Mouse (Mus musculus) gastrocnemius, adult 18-20 months (tissue): ENCODE results near the gene Trim24. TPM values are rescaled to one million over a fixed set of nuclear protein-coding genes. Genes with fewer than 3 reads are reported as not detected.
"Not testable (repeated sequence)": the region's sequence is repeated elsewhere in the genome, so short reads cannot be mapped to it uniquely, and the experiment has no call there.

Source experiments
- DNase-seq: peaks from one replicate; pipeline ENCODE4 v3.0.0; 2021; ENCODE audit warnings: low spot score
- long read RNA-seq, 2 experiments: library from polyadenylated mRNA; stranded (forward); transcript quantifications; one replicate each; pipeline ENCODE4 v2.0.0; 2021
- total RNA-seq, 2 experiments: library from RNA; stranded (reverse); gene quantifications; 2 replicates each; pipeline ENCODE4 v1.2.3; 2021

The Trim24 gene
- total RNA-seq: 10 to 100 TPM; 38.6 to 39.2 TPM
- long read RNA-seq, experiment 1, full-length matches to known transcripts: 41 of 58 reads
- long read RNA-seq, experiment 1, partial matches to known transcripts: 12 of 58 reads
- long read RNA-seq, experiment 1, other reads (novel, unspliced or antisense): 5 of 58 reads
- long read RNA-seq, experiment 2, full-length matches to known transcripts: 33 of 51 reads
- long read RNA-seq, experiment 2, partial matches to known transcripts: 11 of 51 reads
- long read RNA-seq, experiment 2, other reads (novel, unspliced or antisense): 7 of 51 reads

DNA sequence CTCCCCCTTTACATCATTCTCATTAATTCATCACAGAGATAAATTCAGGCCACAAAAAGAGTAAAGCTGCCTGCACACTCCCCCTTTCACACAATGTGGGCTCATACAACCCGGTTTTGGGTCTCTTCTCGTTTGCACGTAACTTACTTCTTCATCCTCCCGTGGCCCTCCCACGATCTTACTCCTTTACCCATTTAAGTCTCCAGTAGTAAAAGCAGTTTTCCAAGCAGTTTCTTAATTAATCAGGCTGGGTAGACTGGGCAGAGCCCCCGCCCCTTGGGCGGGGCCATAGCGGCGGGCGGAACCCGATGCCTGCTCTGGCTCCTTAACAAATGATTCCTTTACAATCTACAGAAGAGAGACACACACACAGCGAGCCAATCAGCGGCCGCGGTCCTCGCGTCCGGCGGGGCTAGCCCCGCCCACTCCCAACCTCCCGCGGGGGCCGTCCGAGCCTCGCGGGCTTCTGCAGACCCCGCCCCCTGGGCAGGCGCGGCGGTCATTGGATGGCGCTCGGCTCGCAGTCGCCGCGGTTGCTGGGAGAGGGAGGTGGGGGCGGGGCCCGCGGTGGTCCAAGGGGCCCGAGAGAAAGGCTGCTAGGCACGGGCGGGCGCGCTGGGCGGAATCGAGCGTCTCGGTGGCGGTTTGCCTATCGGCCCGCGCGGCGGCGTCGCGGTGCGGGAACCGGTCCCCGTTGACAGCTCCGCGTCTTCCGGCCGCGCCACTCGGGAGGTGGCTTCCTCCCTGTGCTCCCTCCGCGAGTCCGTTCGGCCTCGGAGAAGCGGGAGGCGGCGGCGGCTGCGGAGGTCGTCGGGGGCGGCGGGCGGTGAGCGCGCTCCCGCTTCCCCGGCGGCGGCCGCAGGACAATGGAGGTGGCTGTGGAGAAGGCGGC is at the start of gene Trim24:
Trim24 (plus strand) TSS at position 567 of the 892 bp plus-strand sequence.
- peak; percentile 93 for DNase-seq

DNA sequence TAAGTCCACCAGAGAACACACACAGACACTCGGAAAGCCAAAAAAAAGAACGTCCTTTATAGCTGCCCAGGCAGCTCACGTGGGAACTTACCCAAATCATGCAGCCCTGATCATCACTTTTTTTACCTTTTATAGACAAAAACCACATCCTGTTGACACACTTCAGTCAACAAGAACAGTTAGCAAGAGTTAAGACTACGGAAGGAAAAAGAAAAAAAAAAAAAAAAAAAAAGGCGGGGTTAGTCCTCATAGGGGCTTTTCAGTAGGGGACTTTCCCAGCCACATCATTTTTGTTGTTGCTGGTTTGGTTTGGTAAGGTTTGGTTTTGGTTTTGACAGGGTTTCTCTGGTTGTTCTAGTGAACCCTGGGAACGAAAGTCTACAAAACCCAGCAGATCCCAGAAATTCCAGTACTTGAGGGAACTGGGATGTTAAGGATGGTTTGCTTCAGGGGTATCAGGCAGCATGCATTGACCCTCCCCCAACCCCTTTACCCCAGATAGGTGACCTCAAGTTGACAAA is 49.0 kb upstream of the Trim24 start:
- DNase-seq: no peak

DNA sequence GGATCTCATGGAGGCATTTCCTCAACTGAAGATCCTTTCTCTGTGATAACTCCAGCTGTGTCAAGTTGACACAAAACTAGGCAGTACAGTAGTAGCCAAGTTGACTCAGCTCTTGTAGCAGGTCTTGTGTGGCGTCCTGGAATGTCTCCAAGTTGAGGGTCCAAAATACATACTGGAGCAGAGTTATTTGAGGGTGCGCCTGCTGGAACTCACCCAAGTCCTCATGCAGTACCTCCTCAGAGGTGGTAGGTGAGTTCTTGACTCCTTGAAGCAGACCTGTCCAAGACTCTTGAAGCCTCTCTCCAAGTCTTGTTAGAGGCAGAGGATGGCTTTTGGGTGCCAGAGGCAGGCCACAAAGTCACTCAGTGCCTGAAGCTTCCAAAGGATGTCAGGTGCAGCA is 48.2 kb upstream of the Trim24 start:
- no peak for DNase-seq

DNA sequence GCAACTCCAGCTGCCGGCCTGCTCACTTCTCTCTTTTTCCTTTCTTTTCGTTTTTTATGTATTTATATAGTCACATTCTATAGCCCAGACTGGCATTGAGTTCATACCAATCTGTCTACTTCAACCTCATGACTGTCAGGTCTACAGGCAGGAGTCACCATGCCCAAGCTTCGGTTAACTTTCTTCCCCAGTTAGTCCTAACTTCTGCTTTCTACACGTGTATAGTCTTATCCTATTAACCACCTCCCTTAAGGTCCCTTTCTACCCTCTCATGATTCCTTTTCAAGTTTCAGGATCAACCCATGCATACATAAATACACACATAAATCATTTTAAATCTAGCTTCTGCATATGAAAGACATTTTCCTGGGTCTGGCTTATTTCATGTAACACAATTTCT is 46.9 kb upstream of the Trim24 start:
- DNase-seq: no peak

DNA sequence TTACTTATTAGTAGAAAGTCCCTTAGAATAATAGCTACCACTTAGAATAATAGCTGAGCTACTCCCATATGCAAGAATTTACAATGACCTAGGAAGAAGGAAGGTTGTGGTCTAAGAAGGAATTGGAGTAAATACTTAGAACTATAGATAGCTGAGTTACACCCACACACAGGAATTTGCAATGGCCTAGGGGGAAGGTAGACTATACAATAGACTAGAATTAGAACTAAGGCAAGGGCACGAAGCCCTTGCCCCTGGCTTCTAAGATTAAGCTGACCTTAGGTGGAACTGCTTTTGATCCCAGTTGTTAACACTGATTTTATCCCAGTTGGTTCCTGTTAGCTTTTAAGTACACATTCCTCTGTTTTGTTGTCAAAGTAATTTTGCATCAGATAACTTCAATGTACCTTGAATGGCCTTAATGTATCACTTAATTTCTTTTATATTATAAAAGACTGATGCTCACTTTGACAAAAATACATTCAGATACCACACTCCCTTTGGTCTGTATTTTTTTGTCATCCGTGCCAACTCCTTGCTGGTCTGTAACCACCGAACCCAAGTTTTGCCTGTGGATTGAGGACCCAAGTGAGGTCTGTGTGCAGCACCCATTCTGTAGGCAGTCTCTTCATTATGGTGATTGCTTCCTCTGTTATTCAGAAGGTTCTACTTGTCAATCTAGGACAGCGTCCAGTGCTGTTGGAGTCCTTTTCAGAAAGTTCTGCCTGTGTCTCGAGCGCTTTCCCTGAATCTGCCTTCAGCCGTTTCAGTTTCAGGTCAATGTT is 45.1 kb upstream of the Trim24 start:
- not testable (repeated sequence) for DNase-seq

DNA sequence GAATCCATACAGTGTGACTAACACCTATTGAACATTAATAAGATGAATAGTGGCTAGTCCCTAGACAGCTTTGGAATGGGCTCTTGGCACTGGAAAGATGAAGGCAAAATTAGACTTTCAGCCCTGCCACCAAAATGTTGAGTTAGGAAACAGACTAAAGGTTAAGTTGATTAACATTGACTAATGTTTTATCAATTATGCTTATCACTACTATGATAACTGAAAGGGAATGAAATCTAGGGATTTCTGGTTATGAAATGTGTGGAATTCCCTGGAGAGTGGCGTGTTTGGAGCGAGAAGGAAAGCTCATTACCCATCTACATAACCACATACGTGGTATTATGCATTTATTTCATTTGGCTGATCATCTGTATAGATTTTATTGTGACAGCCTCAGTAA is 41.7 kb upstream of the Trim24 start:
- DNase-seq: no peak

DNA sequence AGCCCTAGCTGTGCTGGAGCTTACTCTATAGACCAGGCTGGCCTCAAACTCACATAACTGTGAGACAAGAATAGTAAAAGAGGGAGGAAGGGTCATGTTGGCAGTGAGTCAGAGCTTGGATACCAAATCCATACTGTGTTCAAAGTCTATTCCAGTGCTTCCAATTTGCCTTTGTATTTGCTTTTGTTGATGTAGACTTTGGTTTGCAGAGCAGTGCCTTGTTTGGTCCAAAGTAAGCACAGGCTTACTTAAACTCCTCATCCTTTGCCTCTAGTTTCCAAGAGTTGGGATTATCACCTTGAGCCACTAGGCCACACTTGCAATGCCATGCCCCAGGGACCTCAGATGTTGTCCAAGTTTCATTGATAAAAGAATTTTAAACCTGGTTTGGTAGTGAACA is 41.0 kb upstream of the Trim24 start:
- DNase-seq: no peak

DNA sequence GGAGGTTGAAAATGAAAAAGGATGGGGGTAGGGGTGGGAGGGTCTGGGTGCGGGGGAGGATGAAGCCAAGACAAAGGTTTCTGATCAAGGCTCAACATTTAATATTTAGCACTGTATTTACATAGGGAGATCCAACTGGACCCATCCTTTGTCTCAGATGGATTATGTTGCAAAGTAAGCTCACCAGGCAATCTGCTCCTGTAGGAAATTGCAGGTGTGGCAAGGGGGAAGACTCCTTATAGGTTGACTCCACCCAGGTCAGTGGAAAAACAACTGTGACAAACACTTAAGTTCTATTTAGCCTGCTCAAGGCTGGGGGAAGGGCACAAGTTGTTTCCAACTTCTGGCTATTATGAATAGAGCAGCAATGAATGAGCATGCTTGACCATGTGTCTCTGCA is 36.9 kb upstream of the Trim24 start:
- DNase-seq: no peak

DNA sequence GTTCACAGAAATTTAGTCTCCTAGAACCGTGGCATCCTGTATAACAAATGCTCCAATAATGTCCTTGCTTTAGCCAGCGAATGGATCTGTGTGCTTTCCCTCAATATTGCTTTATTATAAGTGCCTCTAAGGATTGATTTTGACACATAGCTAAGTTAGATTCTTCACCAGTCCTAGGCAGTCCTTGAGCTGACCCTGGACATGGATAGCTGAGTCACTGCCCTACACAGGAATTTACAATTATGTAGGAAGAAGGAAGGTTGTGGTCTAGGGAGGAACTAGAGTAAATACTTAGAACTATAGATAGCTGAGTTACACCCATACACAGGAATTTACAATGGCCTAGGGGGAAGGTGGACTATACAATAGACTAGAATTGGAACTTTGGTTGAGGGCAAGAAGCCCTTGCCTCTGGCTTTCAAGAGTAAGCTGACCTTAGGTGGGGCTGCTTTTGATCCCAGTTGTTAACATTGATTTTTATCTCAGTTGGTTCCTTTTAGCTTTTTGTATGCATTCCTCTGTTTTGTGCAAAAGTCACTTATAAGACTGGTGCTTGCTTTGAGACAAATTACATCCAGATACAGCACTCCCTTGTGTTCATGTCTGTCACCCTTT is 33.6 kb upstream of the Trim24 start:
- DNase-seq: not testable (repeated sequence)

DNA sequence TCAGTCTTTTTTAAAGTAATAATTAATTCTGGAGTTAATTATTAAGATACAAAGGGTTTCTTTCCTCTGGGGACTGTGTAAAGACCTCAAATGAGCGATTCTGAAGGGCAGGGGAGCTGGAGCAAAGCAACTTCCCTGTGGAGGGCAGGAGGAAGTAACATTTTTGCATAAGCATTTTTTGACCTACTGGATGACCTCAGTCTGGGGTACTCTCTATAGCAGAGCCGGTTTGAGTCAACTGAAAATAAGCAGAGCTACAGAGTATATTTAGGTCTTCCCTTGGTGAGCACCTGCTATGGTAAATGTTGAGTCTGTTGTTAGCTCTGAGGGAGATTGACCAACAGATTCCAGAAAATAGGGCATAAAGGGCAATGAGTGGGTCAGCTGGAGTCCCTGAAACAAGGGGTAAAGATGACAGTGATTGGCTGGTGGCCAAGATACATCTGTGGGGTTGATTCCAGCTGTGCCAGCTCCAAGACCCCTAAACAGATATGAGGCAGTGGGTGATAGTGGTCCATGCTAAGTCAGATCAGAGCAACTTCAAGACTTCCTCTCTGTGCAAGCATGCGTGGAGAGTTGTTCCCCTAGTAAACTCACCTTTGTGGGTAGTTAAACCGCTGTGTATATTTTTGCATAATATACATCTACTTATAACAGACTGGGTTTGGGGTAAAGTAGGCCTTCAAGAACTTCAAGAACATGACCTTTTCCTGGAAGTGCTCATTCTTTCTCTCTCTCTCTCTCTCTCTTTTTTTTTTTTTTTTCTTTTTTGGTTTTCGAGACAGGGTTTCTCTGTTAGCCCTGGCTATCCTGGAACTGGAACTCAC is 27.6 kb upstream of the Trim24 start:
- no peak for DNase-seq

DNA sequence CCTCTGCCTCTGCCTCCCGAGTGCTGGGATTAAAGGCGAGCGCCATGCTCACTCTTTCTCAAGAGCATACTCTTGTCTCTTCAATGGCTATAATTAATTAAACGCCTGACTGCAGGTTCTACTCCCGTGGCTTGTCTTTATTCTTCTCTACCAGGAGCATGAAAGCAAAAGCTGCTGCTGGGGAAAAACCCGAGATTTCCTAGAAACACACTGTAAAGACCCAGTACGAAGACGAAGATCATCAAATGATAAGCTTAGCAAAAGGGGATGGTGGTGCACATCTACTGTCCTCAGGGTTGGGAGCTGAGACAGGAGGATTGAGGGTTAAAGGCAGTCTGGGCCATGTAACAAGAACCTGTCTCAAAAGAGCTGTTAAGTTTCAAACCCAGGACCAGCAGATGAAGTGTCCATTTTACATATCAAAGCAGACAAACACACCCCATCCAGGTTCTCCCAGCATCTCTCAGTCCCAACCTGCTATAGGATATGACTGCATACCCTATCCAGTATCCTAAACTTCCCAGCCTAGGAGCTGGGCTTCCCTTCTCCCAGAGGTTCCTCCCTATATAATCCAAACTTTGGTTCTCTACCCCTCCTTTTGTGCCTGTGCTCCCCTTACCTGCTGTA is 26.9 kb upstream of the Trim24 start:
- DNase-seq: no peak

DNA sequence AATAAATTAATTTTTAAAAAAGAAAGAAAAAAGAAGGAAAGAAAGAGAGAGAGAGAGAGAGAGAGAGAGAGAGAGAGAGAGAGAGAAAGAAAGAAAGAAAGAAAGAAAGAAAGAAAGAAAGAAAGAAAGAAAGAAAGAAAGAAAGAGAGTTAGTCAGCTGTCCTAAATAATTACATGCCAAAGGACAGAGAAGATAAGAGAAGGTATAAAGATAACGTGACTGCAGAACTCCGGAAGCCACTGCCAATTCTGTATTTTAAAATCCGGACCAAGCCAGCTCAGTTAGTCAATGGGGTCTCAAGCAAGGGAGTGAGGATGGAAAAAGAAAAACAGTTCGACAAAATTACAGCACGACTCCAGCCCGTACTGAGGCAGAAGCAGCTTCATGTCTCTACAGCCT is 25.7 kb upstream of the Trim24 start:
- DNase-seq: not testable (repeated sequence)

DNA sequence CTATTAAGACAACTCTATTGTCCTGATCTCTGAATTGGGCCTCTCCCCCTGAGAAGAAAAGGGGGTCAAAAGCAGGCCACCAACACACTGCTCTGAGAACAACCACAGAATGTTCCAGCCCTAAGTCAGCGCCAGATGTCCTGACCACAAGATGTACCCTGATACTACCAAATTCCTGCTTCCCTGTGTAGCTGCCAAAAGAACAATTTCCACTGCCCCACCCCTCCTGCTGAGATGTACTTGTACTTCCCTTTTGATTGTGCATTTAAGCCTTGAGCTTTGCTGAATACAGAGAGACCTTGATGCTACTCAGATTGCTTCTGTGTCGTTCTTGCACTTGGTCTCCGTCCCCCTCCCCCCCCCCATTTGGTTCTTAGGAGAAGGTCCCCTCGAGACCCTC is 23.1 kb upstream of the Trim24 start:
- DNase-seq: not testable (repeated sequence)

DNA sequence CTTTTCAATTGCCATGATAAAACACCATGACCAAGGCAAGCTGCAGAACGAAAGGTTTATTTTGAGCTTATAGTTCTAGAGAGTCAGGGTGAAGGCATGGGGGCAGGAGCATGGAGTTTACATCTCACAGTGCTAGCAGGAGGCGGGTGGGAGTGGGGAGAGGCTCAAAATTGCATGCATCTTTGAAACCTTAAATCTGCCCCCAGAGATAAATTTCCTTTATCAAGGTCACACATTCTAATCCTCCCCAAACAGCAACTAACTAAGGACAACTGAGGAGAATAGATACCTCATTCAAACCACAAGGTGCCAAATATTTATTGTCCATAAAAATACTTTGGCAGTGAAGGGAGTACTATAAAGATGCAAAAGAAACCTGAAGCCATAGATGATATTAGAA is 19.3 kb upstream of the Trim24 start:
- no peak for DNase-seq

DNA sequence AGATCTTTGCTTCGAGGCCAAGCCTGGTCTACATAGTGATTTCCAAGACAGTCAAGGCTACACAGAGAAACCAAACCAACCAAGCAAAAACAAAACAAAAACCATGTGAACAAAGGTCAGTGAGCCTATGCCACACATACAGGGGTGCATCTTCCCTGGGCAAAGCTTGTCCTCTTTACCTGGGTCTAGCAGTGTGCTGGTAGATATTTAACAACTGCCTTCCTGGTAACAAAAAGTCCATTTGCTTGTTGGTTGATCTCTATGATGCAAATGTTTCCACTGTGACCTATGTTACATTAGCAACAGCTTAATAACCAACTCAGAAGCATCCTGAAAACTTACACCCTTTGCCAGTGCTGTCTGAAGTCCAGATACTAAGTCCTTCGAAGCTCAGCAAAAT is 17.3 kb upstream of the Trim24 start:
- DNase-seq: no peak

DNA sequence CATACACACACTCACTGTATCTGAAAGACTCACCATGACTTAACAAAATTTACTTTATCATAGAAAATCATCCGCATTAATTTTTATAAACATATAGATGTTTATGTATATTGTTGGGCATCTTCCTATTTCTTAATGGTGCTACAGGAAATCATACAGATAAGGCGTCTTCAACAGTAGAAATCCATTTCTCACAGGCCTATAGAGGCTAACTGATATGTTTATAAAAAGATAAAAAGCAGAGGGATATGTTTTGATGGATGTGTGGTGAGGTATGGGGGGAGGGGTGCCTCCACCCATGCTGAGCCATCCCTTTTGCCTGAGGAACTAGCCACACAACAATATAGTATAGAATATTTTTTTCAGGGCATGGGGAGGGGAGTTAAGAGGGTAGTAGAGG is 15.2 kb upstream of the Trim24 start:
- no peak for DNase-seq

DNA sequence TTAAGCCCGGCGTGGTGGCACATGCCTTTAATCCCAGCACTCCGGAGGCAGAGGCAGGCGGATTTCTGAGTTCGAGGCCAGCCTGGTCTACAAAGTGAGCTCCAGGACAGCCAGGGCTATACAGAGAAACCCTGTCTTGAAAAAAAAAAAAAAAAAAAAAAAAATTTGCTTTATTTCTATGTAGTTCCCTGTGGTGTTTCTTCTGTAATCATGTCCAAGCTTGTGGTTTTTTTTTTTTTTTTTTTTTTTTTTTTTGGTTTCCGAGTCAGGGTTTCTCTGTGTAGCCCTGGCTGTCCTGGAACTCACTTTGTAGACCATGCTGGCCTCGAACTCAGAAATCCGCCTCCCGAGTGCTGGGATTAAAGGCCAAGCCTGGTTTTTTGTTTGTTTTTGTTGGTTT is 14.3 kb upstream of the Trim24 start:
- DNase-seq: not testable (repeated sequence)

DNA sequence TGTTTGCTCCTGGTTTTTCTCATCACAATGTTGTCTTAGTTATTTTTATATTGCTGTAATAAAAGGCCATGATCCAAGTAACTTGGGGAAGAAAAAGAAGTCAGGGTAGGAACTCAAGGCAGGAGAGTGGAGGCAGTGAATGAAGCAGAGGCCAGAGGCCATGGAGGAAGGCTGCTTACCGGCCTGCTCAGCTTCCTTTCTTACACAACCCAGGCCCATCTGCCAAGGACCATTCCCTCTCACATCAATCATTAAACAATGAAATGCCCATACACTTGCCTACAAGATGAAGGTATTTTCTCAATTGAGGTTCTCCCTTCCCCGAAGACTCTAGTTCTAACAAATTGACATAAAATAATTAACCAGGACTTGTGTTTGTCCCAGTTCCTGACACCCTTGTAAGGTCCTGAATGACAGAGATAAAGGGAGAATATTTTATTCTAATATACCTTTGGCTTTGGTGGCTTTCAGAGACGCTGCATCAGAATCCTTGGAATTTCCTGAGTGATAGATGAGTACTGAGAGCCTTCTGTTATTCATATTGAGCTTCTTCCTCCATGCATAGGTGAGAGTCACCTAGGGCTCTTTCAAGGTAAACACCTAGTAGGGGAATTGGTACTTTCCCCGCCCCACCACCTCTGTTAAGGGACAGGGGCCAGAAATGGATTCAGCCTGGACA is 13.3 kb upstream of the Trim24 start:
- DNase-seq: no peak

DNA sequence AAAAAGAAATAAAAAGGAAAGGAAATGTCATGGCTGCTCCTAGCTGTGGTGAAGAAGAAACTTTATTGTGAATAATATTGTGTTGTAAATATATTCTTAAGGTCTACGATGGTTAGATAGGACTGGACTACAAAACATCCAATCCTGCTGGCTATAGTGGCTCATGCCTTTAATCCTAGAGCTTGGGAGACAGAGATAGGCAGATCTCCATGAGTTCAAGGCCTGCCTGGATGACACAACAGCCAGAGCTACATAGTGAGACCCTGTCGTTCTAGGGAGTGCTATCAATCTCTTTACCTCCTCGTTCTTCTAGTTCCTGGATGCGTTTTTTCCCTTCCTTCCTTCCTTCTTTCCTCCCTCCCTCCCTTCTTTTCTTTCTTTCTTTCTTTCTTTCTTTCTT is 12.5 kb upstream of the Trim24 start:
- no peak for DNase-seq
